Mouse (Mus musculus) hindbrain, embryonic 16.5 days (tissue): ENCODE measurements around the gene Clasp2. TPM values are rescaled to one million over a fixed set of nuclear protein-coding genes. Genes with fewer than 3 reads are reported as not detected.

Source experiments
- ATAC-seq: fragments of 200-750 bp; cut with Nextera tagmentation; 2 replicates; pipeline ENCODE4 v1.8.0; 2017; ENCODE audit warnings: moderate TSS enrichment, moderate library complexity
- H3K27ac ChIP-seq: fragments of 300-500 bp; sonication (generic); 2 replicates; pipeline ENCODE4 v1.5.1; 2014; ENCODE audit warnings: low read depth, mild to moderate bottlenecking, control low read depth, low read length, moderate library complexity
- H3K27me3 ChIP-seq: fragments of 300-500 bp; sonication (generic); replicated peaks from 2 replicates; pipeline ENCODE4 v1.6.1; 2014; ENCODE audit warnings: low read length; ENCODE audit not compliant: control insufficient read depth, insufficient read depth
- H3K36me3 ChIP-seq: fragments of 300-500 bp; sonication (generic); 2 replicates; pipeline ENCODE4 v1.6.1; 2014; ENCODE audit warnings: mild to moderate bottlenecking, low read length, moderate library complexity, mixed read lengths; ENCODE audit not compliant: control insufficient read depth, insufficient read depth
- H3K4me1 ChIP-seq: fragments of 300-500 bp; sonication (generic); 2 replicates; pipeline ENCODE4 v1.6.1; 2014; ENCODE audit warnings: low read depth, low read length; ENCODE audit not compliant: control insufficient read depth, insufficient read depth
- H3K4me2 ChIP-seq: fragments of 300-500 bp; sonication (generic); 2 replicates; pipeline ENCODE4 v1.6.1; 2014; ENCODE audit warnings: mild to moderate bottlenecking, low read length, control low read depth, moderate library complexity
- H3K4me3 ChIP-seq: fragments of 300-500 bp; sonication (generic); 2 replicates; pipeline ENCODE4 v1.5.1; 2014; ENCODE audit warnings: mild to moderate bottlenecking, low read length, control low read depth, moderate library complexity
- H3K9ac ChIP-seq: fragments of 300-500 bp; sonication (generic); 2 replicates; pipeline ENCODE4 v1.6.1; 2014; ENCODE audit warnings: low read depth, mild to moderate bottlenecking, control low read depth, low read length, moderate library complexity
- H3K9me3 ChIP-seq: fragments of 300-500 bp; sonication (generic); 2 replicates; pipeline ENCODE4 v1.6.1; 2014; ENCODE audit warnings: mild to moderate bottlenecking, low read length, moderate library complexity; ENCODE audit not compliant: control insufficient read depth
- WGBS: fragments of 180-500 bp; shearing (Covaris S2); extraction: QIAGEN DNeasy Blood & Tissue Kit; methylation state at CpG from one replicate; pipeline ENCODE4 v1.1.7; 2014; 5-methylcytosine and 5-hydroxymethylcytosine counted together
- polyA plus RNA-seq: library from polyadenylated mRNA; unstranded; fragments of >200 nt; fragmentation: Nextera tagmentation; extraction: Ambion mirVana; gene quantifications from 2 replicates; pipeline ENCODE4 v1.2.1, GENCODE M21; 2015

Gene Clasp2
- polyA plus RNA-seq, 1 experiment from 2014 or later, result 115 TPM

GRCm38 (mm10) chr9:113929676-113930075 is 188.4 kb downstream of the Clasp2 start:
- 81% methylated on average over 1 of the region's 1 CpGs for WGBS
- no peak overlapping the region for H3K9ac ChIP-seq
- ATAC-seq, result no peak
- peaks cover 18% of the 10 kb centered on the region for H3K4me1 ChIP-seq
- no peaks in the 10 kb centered on the region for H3K36me3 ChIP-seq
- H3K9me3 ChIP-seq, result no peaks in the 10 kb centered on the region
- no peaks in the 10 kb centered on the region for H3K27me3 ChIP-seq
- no peak overlapping the region for H3K4me3 ChIP-seq
- no peak overlapping the region; the same call in 1 of the 2 replicates for H3K27ac ChIP-seq
- no peak overlapping the region; the same call in 1 of the 2 replicates for H3K4me2 ChIP-seq

- peak within 1 kb of the TSS; percentile 88 for H3K4me3 ChIP-seq
- ATAC-seq, result peak; percentile 98
- H3K27ac ChIP-seq, result peak within 1 kb of the TSS; percentile 89
- H3K4me1 ChIP-seq, result peaks cover 18% of the 10 kb centered on the region
- H3K27me3 ChIP-seq, result no peaks in the 10 kb centered on the region
- under 1% methylated on average over 40 of the region's 86 CpGs for WGBS
- peak within 1 kb of the TSS; percentile 74 for H3K4me2 ChIP-seq
- H3K9ac ChIP-seq, result peak within 1 kb of the TSS; percentile 94
- no peaks in the 10 kb centered on the region for H3K36me3 ChIP-seq
- no peaks in the 10 kb centered on the region for H3K9me3 ChIP-seq
Observed at GRCm38 (mm10) chr9:113930534-113931374, 189.5 kb downstream of the Clasp2 start, which contains the start of gene Ubp1. Gene Ubp1 (plus strand): TSS chr9:113930934.

GRCm38 (mm10) chr9:113931375-113932099 is 190.3 kb downstream of the Clasp2 start:
- under 1% methylated on average over 54 of the region's 91 CpGs for WGBS
- Histone ChIP-seq H3K4me2 (peak overlapping the region; percentile 74), H3K9ac (peak overlapping the region; percentile 94), H3K4me1 (peaks cover 18% of the 10 kb centered on the region), H3K27me3 (no peaks in the 10 kb centered on the region), H3K27ac (peak overlapping the region; percentile 89), H3K36me3 (no peaks in the 10 kb centered on the region), H3K4me3 (peak overlapping the region; percentile 88), H3K9me3 (no peaks in the 10 kb centered on the region)
- ATAC-seq, result peak; percentile 12; the same call in 1 of the 2 replicates

- under 1% methylated on average over 8 of the region's 8 CpGs for WGBS
Observed at GRCm38 (mm10) chr9:113932100-113932470, 190.8 kb downstream of the Clasp2 start.

GRCm38 (mm10) chr9:113932501-113932900 is 191.2 kb downstream of the Clasp2 start:
- Histone ChIP-seq H3K27me3 (no peaks in the 10 kb centered on the region), H3K9ac (peak overlapping the region; percentile 94; the same call in 1 of the 2 replicates), H3K9me3 (no peaks in the 10 kb centered on the region), H3K27ac (no peak overlapping the region), H3K4me1 (peaks cover 18% of the 10 kb centered on the region), H3K4me2 (peak overlapping the region; percentile 74), H3K36me3 (no peaks in the 10 kb centered on the region), H3K4me3 (peak overlapping the region; percentile 88)
- WGBS, result 30% methylated on average over 11 of the region's 11 CpGs
- no peak for ATAC-seq

More at GRCm38 (mm10) chr9:113932100-113932470, 190.8 kb downstream of the Clasp2 start:
- H3K27me3 ChIP-seq, result no peaks in the 10 kb centered on the region
- peak overlapping the region; percentile 74 for H3K4me2 ChIP-seq
- no peaks in the 10 kb centered on the region for H3K36me3 ChIP-seq
- H3K4me3 ChIP-seq, result peak overlapping the region; percentile 88
- H3K4me1 ChIP-seq, result peaks cover 18% of the 10 kb centered on the region
- H3K9me3 ChIP-seq, result no peaks in the 10 kb centered on the region
- no peak for ATAC-seq
- H3K27ac ChIP-seq, result peak overlapping the region; percentile 89
- H3K9ac ChIP-seq, result peak overlapping the region; percentile 94

- Histone ChIP-seq H3K4me1 (peaks cover 18% of the 10 kb centered on the region), H3K9ac (no peak overlapping the region), H3K9me3 (no peaks in the 10 kb centered on the region), H3K4me3 (no peak overlapping the region), H3K27ac (no peak overlapping the region), H3K27me3 (no peaks in the 10 kb centered on the region), H3K36me3 (no peaks in the 10 kb centered on the region), H3K4me2 (no peak overlapping the region)
- 69% methylated on average over 5 of the region's 5 CpGs for WGBS
- no peak for ATAC-seq
Observed at GRCm38 (mm10) chr9:113935638-113936037, 194.4 kb downstream of the Clasp2 start.

GRCm38 (mm10) chr9:113939063-113939850 is 198.0 kb downstream of the Clasp2 start:
- no peaks in the 10 kb centered on the region for H3K36me3 ChIP-seq
- H3K9ac ChIP-seq, result no peak overlapping the region
- no peak overlapping the region for H3K4me3 ChIP-seq
- no peaks in the 10 kb centered on the region; the same call in none of the 2 replicates for H3K4me1 ChIP-seq
- H3K27me3 ChIP-seq, result no peaks in the 10 kb centered on the region
- no peak for ATAC-seq
- 0 out of 2 replicates have a peak overlapping the region, but pooled peaks have one; percentile 12 for H3K27ac ChIP-seq
- no peaks in the 10 kb centered on the region for H3K9me3 ChIP-seq
- 83% methylated on average over 9 of the region's 9 CpGs for WGBS
- H3K4me2 ChIP-seq, result no peak overlapping the region

GRCm38 (mm10) chr9:113941103-113941805 is 200.0 kb downstream of the Clasp2 start:
- Histone ChIP-seq H3K4me1 (no peaks in the 10 kb centered on the region), H3K4me3 (no peak overlapping the region), H3K36me3 (peaks cover 5% of the 10 kb centered on the region; the same call in 1 of the 2 replicates), H3K4me2 (no peak overlapping the region), H3K9ac (no peak overlapping the region), H3K9me3 (no peaks in the 10 kb centered on the region), H3K27me3 (no peaks in the 10 kb centered on the region), H3K27ac (no peak overlapping the region)
- ATAC-seq, result no peak
- 96% methylated on average over 3 of the region's 3 CpGs for WGBS
